Mouse (Mus musculus) cerebellum, adult 8-10 months (tissue): ENCODE data around the gene Gm43738.
"Not testable (repeated sequence)": the region's sequence is repeated elsewhere in the genome, so short reads cannot be mapped to it uniquely, and the experiment has no call there.

Experiments used
- DNase-seq: peaks from one replicate; pipeline ENCODE4 v3.0.0; 2022

Gene Gm43738

GRCm38 (mm10) chr3:89101812-89102494 lies 1.1 kb upstream of the Gm43738 start, which contains the start of gene Fdps:
TSS of gene Fdps (minus strand) at chr3:89101959.
- peak; percentile 96 for DNase-seq

GRCm38 (mm10) chr3:89101459-89101811 lies 536 bp upstream of the Gm43738 start:
- DNase-seq, result no peak

DNA sequence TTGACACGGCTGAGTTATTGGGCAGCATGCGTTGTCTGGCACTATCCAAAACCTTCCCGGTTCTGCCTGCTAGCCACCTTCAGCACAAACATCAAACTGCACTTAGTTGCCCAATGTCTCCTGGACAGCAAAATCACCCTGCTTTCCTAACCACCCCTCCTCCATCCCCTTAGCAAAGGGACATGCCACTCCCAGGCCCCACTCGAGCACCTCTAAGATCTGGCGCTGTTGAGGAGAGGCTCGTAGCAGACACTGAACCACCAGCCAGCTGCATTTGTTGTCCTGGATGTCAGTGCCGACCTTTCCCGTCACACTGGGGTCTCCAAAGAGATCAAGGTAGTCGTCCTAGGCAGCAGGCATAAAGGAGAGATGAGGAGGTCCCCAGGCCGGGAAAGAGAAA lies 6.9 kb downstream of the Gm43738 start:
- DNase-seq, result no peak

DNA sequence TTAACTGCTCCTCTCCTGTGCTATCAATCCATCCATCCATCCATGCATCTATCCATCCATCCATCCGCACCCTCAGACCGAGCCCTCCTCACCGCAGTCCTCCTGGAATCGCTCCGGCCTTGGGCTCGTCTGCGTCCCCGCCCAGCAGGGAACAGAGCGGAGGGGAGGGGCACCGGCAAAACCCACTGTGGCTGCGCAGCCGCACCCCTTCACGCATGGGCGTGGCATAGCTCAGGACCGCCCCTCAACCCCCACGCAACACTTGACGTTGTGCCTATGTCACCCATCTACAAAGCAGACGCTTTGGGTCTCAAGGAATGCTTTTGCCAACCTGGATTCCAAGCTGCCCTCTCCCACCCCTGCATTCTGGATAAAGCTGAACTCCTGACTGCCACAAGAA lies 7.7 kb downstream of the Gm43738 start, which contains the start of gene Rusc1:
Gene Rusc1 (minus strand): TSS at position 137 of the 400 bp plus-strand sequence.
- peak; percentile 96 for DNase-seq

GRCm38 (mm10) chr3:89092509-89093090 lies 8.3 kb downstream of the Gm43738 start:
- no peak for DNase-seq

DNA sequence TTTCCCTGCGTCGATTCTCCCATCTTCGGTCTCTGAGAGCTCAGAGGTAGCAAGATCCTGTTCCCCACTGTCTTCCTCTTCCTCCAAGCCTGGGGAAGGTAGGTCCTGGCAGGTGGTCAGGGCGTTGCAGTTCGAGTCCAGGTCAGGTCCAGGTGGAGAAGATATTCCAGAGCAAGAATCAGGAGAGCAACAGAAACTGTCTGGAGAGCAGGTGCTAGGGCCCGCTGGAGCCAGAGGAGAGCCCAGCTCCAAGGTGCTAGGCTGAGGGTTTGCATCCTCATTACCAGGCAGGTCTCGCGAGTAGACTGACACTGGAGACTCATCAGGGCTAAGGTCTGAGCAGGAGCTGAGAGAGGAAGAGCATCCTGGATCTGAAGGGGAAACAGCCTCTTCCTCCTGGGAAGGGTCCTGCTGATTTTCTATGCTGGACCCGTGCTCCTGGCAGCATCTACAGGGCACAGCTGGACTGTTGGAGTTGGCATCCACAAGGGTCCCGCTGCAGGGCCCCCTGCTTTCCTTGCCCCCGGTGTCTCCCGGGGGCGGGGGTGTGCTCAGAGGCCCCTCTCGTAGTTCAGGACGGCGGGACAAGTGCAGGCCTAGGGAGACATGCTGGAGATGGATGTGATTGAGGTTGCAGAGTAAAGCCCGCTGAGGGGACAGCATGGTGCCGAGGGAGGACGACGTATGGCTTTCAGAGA lies 8.9 kb downstream of the Gm43738 start:
- peak; percentile 48 for DNase-seq

GRCm38 (mm10) chr3:89090694-89091655 lies 9.9 kb downstream of the Gm43738 start:
- DNase-seq, result peak; percentile 88

DNA sequence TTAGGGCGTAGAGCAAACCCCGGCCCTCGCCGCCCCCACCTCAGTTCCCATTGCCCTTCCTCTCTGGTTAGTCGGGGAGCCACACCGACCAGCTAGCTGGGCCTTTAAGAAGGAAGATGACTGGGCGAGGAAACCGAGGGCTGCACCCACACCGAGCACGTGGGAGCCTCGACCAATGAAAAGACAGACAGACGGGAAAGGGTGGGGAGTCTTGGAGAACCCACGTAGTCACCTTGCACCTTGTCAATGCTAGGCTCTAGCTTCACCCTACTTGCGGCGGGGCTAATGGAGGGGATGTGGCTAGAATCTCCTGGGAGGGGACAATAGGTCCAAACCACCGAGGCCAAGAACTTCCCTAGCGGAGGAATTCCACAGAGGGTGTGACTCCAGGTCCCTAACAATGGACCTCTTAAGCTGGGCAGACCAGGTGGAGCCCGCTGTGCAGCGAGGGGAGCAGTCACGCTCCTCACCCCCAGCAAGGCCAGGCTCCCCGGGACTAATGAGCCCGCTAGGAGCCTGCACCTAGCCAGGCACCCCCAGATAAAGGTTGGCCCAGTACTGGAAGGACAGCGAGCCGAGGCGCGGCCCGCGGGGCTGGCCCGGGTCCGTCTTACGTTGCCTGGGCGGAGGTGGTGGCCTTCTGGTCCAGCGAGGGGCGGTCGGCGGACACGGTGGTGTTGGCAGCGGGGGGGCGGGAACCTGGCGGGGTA lies 10.9 kb downstream of the Gm43738 start:
- DNase-seq, result peak; percentile 84

- DNase-seq, result peak; percentile 27
Observed at GRCm38 (mm10) chr3:89088974-89089373, 11.9 kb downstream of the Gm43738 start.

DNA sequence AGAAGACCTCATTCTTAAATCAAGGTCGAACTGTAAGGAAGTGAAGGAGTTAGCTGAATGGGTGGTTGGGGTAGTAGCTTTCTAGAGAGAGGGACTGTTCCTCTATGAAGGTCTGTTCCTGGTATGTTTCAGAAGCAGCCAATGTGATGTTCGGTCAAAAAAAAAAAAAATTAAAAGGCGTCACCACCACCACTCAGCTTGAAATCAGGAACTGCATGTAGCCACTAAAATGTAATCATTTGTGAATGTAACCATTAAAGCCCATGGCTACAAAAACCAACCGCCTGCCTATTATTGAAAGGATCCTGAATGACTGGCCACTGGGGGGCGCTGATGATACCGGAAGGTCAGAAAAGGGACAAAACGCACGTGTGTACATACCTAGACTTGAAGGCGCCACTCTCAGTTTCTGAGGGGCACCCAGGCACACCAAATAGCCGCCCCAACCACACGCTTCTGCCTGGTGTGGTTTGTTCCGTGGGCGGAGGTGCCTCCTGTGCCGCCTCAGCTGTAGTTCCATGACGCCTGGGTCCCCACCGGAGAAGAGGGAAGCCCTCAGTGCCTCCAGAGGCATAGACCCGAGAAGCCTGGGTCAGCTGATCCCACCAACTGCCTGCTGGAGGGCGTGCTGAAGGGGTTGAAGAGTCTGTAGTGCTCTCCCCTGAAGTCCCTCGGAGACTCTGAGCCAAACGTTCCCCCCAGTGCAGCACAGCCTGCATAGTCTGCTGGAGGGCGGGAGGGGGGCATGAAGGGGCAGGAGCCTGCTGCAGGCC lies 13.4 kb downstream of the Gm43738 start:
- peak; percentile 78 for DNase-seq

DNA sequence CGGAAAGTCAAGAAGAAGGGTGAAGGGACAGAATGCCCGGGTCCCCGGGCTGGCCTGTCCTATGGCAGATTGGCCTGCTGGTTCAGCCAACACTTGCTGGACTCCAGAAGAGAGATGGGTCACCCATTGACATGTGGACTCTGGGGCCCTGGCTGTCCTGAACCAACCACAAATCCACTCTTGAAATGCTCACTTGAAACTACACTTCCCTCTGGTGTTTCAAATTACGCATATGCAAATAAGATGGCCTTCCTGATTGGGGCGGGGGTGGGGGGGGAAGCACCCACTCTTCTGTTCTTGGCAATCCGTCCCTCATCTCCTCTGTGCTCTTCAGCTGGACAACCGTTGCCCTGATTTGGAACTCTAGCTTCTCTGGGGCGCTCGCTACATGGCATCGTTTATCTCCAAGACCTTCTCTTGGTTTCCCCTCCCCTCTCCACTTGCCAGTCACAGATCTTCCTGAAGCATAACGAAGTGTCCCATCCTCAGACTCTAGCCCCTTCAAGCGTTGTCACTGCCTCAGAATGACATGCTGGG lies 16.2 kb downstream of the Gm43738 start:
- no peak for DNase-seq

DNA sequence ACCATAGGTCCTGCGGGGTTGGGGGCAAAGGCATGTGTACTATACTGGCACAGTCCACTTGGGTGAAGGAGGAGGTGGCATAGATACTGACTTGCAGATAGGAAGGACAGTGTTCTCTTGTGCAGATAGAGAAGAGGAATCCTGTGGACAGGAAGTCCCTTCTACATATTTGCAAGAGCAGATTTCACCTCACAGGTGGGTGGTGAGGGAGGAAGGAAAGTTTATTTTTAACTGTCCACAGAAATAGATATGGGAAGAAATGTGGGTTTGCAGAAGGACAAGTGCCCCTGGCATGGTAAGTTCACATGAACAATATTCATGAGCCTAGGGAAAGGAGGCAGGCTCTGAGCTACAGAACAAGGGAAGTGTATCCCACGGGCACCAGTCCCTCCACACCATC lies 16.8 kb downstream of the Gm43738 start:
- DNase-seq, result no peak

DNA sequence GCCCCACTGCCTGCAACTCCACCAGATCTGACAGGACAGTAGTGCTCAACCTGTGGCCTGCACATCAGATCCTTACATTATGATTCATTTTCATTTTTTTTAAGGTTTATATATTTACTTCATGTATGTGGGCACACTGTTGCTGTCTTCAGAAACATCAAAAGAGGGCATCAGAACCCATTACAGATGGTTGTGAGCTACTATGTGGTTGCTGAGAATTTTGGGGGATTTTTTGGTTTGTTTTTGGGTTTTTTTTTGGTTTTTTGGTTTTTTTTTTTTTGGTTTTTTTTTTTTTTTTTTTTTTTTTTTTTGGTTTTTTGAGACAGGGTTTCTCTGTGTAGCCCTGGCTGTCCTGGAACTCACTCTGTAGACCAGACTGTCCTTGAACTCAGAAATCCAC lies 18.6 kb downstream of the Gm43738 start:
- not testable (repeated sequence) for DNase-seq

GRCm38 (mm10) chr3:89077383-89077782 lies 23.5 kb downstream of the Gm43738 start:
- DNase-seq, result no peak

DNA sequence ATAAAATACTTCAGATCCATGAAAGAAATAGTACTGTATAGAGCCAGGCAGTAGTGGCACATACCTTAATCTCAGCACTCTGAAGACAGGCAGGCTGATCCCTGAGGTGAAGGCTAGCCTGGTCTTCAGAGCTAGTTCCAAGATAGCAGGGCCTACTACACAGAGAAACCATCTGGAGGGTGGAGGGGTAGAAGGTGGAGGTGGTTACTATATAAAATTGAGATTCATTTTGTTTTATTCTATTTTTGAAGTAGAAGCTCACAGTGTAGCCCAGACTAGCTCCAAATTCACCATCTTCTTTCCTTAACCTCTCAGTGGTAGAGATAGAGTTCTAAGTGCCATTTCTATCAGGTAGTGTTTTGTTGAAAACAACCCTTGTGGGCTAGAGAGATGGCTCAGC lies 33.6 kb downstream of the Gm43738 start:
- DNase-seq, result no peak

GRCm38 (mm10) chr3:89061696-89062095 lies 39.2 kb downstream of the Gm43738 start:
- no peak for DNase-seq

- peak; percentile 29 for DNase-seq
Observed at GRCm38 (mm10) chr3:89058783-89059182, 42.1 kb downstream of the Gm43738 start.

DNA sequence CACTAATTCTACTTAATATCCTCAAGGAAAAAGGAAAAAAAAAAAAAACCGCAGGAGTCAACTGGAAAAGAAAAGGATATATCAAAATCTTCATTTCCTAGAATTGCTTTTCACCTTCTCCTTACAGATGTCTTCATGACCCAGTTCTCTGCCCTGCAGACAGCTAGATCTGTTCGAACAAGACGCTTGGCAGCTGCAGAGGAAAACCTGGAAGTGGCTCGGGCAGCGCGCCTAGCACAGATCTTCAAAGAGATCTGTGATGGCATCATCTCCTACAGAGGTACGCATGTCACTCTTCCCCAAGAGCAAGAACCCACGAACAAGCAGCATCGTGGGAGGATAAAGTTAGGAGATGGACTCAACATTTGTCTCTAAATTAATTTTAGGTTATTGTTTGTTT lies 42.5 kb downstream of the Gm43738 start:
- no peak for DNase-seq

DNA sequence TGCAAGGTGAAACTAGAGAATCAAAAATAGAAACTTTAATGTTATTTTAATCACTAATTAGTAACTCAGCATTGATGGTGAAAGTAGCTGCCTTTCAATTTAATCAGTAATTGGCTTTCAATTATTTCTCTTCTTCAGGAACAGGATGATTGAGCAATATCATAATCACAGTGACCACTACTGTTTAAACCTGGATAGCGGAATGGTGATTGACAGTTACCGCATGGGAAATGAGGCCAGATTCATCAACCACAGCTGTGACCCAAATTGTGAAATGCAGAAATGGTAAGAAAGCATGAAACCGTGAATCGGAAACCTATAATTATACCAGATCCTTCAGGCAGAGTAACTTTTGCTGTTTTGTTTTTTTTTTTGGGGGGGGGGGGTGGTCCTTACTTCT lies 57.5 kb downstream of the Gm43738 start:
- DNase-seq, result no peak
